Mouse (Mus musculus): ENCODE measurements at regions not wholly inside any gene's neighbourhood (a gene's known extent, or its start where the extent isn't known, plus 50 kb on each side); places are given as distances from the start of the nearest gene placed in this dataset.

- TF ChIP-seq POLR2A (IDR thresholded peaks at IDR 0.05; ENCODE audit: borderline replicate concordance, insufficient read depth, low read length) (no peak), CTCF (IDR thresholded peaks at IDR 0.05; ENCODE audit: borderline replicate concordance, insufficient read depth, low read depth, low read length) (no peak)
- DNase-seq = no peak
- no peak overlapping the region for H3K27ac ChIP-seq (ENCODE audit: insufficient read depth, low read length)
- H3K4me3 ChIP-seq (replicated peaks; ENCODE audit: insufficient read depth, low read depth, low read length) = no peak overlapping the region
- no peaks in the 10 kb centered on the region for H3K27me3 ChIP-seq (ENCODE audit: control insufficient read depth, insufficient read depth, low read length)
- WGBS = 84% methylated on average over 4 of the region's 4 CpGs
- H3K4me1 ChIP-seq (ENCODE audit: control insufficient read depth, insufficient read depth, low read length) = no peaks in the 10 kb centered on the region
Measured at GRCm38 (mm10) chr1:19290098-19290497, 81.4 kb downstream of the Tfap2b start.

- no peak for TF ChIP-seq POLR2A (IDR thresholded peaks at IDR 0.05; ENCODE audit: borderline replicate concordance, insufficient read depth, low read length)
- TF ChIP-seq CTCF (IDR thresholded peaks at IDR 0.05; ENCODE audit: borderline replicate concordance, insufficient read depth, low read depth, low read length) = no peak
- H3K27me3 ChIP-seq (ENCODE audit: control insufficient read depth, insufficient read depth, low read length) = no peaks in the 10 kb centered on the region
- no peak overlapping the region for H3K4me3 ChIP-seq (replicated peaks; ENCODE audit: insufficient read depth, low read depth, low read length)
- no peak overlapping the region for H3K27ac ChIP-seq (ENCODE audit: insufficient read depth, low read length)
- no peaks in the 10 kb centered on the region for H3K4me1 ChIP-seq (ENCODE audit: control insufficient read depth, insufficient read depth, low read length)
- 20% methylated on average over 1 of the region's 1 CpGs for WGBS
- DNase-seq = no peak
Measured at GRCm38 (mm10) chr1:19321598-19321997, 112.9 kb downstream of the Tfap2b start.

- DNase-seq = no peak
- no peak overlapping the region for H3K4me3 ChIP-seq (replicated peaks; ENCODE audit: insufficient read depth, low read depth, low read length)
- no peaks in the 10 kb centered on the region for H3K4me1 ChIP-seq (ENCODE audit: control insufficient read depth, insufficient read depth, low read length)
- TF ChIP-seq CTCF (IDR thresholded peaks at IDR 0.05; ENCODE audit: borderline replicate concordance, insufficient read depth, low read depth, low read length) (no peak), POLR2A (IDR thresholded peaks at IDR 0.05; ENCODE audit: borderline replicate concordance, insufficient read depth, low read length) (no peak)
- H3K27ac ChIP-seq (ENCODE audit: insufficient read depth, low read length) = no peak overlapping the region
- WGBS = 95% methylated on average over 1 of the region's 1 CpGs
- H3K27me3 ChIP-seq (ENCODE audit: control insufficient read depth, insufficient read depth, low read length) = no peaks in the 10 kb centered on the region
Measured at GRCm38 (mm10) chr1:19336062-19336461, 127.3 kb downstream of the Tfap2b start.

- DNase-seq = no peak
- TF ChIP-seq CTCF (IDR thresholded peaks at IDR 0.05; ENCODE audit: borderline replicate concordance, insufficient read depth, low read depth, low read length) (no peak), POLR2A (IDR thresholded peaks at IDR 0.05; ENCODE audit: borderline replicate concordance, insufficient read depth, low read length) (no peak)
- no peaks in the 10 kb centered on the region for H3K4me1 ChIP-seq (ENCODE audit: control insufficient read depth, insufficient read depth, low read length)
- no peak overlapping the region for H3K4me3 ChIP-seq (replicated peaks; ENCODE audit: insufficient read depth, low read depth, low read length)
- WGBS = 8% methylated on average over 3 of the region's 3 CpGs
- H3K27me3 ChIP-seq (ENCODE audit: control insufficient read depth, insufficient read depth, low read length) = no peaks in the 10 kb centered on the region
- no peak overlapping the region for H3K27ac ChIP-seq (ENCODE audit: insufficient read depth, low read length)
Measured at GRCm38 (mm10) chr1:19337207-19337606, 128.5 kb downstream of the Tfap2b start.

- H3K27ac ChIP-seq (ENCODE audit: insufficient read depth, low read length) = no peak overlapping the region
- H3K27me3 ChIP-seq (ENCODE audit: control insufficient read depth, insufficient read depth, low read length) = no peaks in the 10 kb centered on the region
- no peaks in the 10 kb centered on the region for H3K4me1 ChIP-seq (ENCODE audit: control insufficient read depth, insufficient read depth, low read length)
- TF ChIP-seq POLR2A (IDR thresholded peaks at IDR 0.05; ENCODE audit: borderline replicate concordance, insufficient read depth, low read length) (no peak), CTCF (IDR thresholded peaks at IDR 0.05; ENCODE audit: borderline replicate concordance, insufficient read depth, low read depth, low read length) (no peak)
- DNase-seq = no peak
- no peak overlapping the region for H3K4me3 ChIP-seq (replicated peaks; ENCODE audit: insufficient read depth, low read depth, low read length)
- 83% methylated on average over 4 of the region's 4 CpGs for WGBS
Measured at GRCm38 (mm10) chr1:19344445-19344844, 135.7 kb downstream of the Tfap2b start.

GRCm38 (mm10) chr1:19350495-19350894 is 141.8 kb downstream of the Tfap2b start:
- H3K27ac ChIP-seq (ENCODE audit: insufficient read depth, low read length) = no peak overlapping the region
- WGBS = 39% methylated on average over 4 of the region's 4 CpGs
- peak in 1 of 2 experiments; percentile 15 for DNase-seq
- no peaks in the 10 kb centered on the region for H3K4me1 ChIP-seq (ENCODE audit: control insufficient read depth, insufficient read depth, low read length)
- no peak for TF ChIP-seq CTCF (IDR thresholded peaks at IDR 0.05; ENCODE audit: borderline replicate concordance, insufficient read depth, low read depth, low read length)
- TF ChIP-seq POLR2A (IDR thresholded peaks at IDR 0.05; ENCODE audit: borderline replicate concordance, insufficient read depth, low read length) = no peak
- H3K4me3 ChIP-seq (replicated peaks; ENCODE audit: insufficient read depth, low read depth, low read length) = no peak overlapping the region
- no peaks in the 10 kb centered on the region for H3K27me3 ChIP-seq (ENCODE audit: control insufficient read depth, insufficient read depth, low read length)

- H3K4me3 ChIP-seq (replicated peaks; ENCODE audit: insufficient read depth, low read depth, low read length) = no peak overlapping the region
- no peaks in the 10 kb centered on the region for H3K27me3 ChIP-seq (ENCODE audit: control insufficient read depth, insufficient read depth, low read length)
- DNase-seq = no peak
- H3K27ac ChIP-seq (ENCODE audit: insufficient read depth, low read length) = no peak overlapping the region
- no peaks in the 10 kb centered on the region for H3K4me1 ChIP-seq (ENCODE audit: control insufficient read depth, insufficient read depth, low read length)
- WGBS = 53% methylated on average over 1 of the region's 1 CpGs
- TF ChIP-seq POLR2A (IDR thresholded peaks at IDR 0.05; ENCODE audit: borderline replicate concordance, insufficient read depth, low read length) (no peak), CTCF (IDR thresholded peaks at IDR 0.05; ENCODE audit: borderline replicate concordance, insufficient read depth, low read depth, low read length) (no peak)
Measured at GRCm38 (mm10) chr1:19384856-19385255, 176.1 kb downstream of the Tfap2b start.

GRCm38 (mm10) chr1:19388864-19389505 is 180.3 kb downstream of the Tfap2b start:
- Histone ChIP-seq H3K4me1 (ENCODE audit: control insufficient read depth, insufficient read depth, low read length) (no peaks in the 10 kb centered on the region), H3K4me3 (replicated peaks; ENCODE audit: insufficient read depth, low read depth, low read length) (no peak overlapping the region), H3K27ac (ENCODE audit: insufficient read depth, low read length) (no peak overlapping the region), H3K27me3 (ENCODE audit: control insufficient read depth, insufficient read depth, low read length) (no peaks in the 10 kb centered on the region)
- 70% methylated on average over 1 of the region's 1 CpGs for WGBS
- TF ChIP-seq CTCF (IDR thresholded peaks at IDR 0.05; ENCODE audit: borderline replicate concordance, insufficient read depth, low read depth, low read length) (no peak), POLR2A (IDR thresholded peaks at IDR 0.05; ENCODE audit: borderline replicate concordance, insufficient read depth, low read length) (no peak)
- DNase-seq = no peak

Measured in cerebellum, adult 2 months (tissue).